Mouse (Mus musculus) ovary, postnatal 10 days (tissue): ENCODE results near the gene Dennd1a.

Experiments used
- DNase-seq: peaks from one replicate; pipeline ENCODE4 v3.0.0; 2022; ENCODE audit warnings: low spot score

The Dennd1a gene

DNA sequence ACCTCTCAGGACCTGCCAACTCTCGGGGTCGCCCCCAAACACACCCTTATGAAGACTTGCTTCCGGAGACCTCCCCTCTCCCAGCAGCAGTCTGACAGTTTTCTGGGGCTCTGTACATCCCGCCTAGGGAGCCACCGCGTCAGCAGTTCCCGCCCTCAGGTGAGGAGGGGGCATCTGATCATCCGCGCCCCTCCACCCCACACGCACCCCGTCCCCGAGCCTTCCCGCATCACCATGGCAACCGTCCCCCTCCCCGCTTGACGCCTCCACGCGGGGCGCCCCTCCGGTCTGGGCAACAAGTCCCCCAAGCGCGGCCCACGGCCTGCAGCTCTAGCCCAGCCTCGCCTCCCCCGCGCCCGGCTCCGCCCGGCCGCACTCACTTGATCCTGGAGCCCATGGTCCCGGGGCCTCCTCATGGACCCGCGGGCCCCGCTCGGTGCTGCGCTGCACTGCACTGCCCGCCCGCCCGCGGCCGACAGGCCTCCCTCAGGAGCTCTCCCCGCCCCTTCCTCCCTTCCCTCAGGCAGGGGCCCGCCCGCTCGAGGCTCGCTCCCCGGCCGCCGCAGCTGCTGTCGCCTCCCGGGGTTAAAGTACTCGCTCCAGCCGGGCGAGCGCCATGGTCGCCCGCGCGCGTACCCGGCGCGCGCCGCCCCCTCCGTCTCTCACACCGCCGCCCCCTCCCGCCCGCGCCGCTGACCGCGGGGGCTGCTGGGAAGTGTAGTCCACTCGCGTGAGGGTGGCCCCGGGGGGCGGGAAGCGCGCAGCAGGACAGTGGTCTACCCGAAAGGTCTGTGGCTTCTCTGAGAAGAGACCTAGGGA is at the start of gene Dennd1a:
TSS of gene Dennd1a (minus strand) at position 658 of the 819 bp plus-strand sequence.
- peak; percentile 74 for DNase-seq

DNA sequence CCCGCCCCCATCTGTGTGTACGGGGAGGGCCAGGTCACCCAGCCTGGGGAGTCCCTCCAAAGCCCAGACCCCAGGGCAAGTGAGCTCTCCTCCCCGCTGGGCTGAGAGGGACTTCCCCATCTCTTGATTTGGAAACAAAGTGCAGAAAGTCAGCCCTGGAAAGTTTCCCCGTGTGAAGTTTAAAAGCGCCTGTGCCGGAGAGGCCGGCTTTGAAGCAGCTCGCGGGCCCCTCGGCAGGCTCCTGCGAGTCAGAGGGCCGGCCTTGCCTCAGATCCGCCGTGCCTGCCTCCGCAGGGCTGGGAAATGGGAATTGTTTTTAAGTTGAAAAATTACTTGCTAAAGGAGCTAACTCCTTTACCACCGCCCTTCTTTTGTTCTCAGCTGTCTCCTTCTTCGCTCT is 49.4 kb upstream of the Dennd1a start:
- no peak for DNase-seq

DNA sequence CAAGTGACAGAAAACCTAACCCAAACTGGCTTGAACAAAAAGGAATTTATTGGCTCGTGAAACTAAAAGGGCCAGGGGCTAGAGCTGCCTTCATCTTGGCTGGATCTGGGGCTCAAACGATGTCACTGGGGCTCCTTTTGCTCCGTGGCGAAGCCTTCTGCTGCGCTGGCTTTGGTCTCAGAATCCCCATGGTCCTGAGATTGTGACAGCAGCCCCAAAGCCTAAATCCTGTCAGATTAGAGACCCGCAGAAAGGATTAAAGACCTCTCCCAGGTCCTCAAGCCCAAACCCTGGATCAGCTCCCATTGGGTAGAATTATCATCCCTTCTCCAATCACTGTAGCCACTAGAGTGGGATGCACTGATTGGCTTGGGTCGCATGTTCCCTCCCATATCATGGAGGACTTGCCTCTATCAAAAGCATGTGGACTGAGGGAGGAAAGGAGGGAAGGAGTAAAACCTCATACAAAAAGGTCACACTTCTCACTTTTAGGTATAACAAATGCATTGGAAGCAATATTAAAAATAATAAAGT is 46.5 kb upstream of the Dennd1a start:
- no peak for DNase-seq

DNA sequence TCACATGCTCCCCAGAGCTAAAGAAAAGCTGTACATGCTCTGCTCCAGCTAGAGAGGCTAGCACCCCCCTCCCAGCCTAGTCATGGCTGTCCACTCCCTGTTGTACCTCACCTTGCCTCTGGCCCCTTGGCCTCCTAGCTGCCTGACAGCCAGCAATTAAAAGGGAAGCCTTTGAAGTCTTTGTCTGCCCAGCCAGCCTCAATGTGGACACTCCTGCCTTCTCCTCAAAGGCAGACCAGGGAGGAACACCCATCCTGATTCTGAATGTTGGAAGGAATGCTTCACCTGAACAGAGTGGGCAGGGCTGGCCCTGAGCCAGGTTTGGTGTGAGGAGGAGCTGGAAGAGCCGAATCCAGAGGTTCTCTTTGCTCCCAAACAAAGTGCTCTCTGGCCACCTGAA is 39.5 kb upstream of the Dennd1a start:
- DNase-seq, result no peak

DNA sequence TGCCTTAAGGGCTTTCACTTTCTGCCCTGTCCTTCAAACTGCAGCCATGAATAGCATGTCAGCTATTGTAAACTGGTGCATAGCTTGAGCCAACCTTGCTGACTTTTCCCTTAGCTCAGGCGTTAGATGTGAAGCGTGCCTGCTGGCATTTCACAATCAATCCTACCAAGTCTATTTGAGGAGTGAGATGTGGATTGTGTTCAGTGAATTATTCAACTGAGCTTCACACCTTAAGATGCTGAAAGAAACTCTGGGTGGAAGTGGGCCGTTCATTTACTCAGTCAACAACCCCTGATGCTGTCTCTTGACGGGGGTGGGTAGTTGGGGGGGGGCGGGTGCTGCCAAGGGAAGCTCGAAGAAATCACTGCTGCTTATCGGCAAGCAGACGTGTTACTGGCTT is 36.2 kb upstream of the Dennd1a start:
- DNase-seq, result no peak

DNA sequence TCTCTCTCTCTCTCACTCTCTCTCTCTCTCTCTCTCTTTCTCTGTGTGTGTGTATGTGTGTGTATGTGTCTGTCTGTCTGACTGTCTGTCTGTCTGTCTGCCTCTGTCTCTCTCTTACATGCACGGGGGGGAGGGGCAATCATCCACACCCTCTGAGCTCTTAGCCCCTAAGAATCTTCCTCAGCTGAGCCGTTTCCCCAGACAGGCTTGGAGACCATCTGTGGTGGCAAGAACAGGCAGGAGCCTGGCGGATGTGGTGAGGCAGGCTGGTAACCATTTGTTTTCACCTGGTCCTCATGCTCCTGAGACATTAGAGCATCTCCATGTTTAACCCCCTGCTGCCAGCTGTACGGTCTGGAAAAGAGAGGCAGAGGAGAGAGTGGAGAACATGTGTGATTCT is 33.7 kb upstream of the Dennd1a start:
- no peak for DNase-seq

DNA sequence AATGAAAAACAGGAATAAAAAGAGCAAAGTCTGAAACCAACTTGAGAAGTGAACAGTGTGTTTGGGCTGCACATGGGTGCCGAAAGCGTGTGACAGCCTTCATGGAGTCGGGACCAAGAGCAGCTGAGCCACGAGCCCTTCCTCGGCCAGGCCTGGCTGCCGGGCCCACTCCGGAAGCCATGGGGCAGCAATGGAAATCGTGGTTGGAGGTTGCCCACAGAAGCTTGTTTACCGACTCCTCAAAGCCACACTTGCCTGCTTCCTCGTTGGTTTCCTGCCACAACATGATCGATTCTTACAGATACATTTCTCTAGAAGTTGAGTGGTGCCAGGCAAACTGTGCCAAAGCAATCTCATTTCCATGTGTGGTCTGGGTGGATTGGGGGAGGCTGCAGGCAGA is 31.9 kb upstream of the Dennd1a start:
- no peak for DNase-seq

DNA sequence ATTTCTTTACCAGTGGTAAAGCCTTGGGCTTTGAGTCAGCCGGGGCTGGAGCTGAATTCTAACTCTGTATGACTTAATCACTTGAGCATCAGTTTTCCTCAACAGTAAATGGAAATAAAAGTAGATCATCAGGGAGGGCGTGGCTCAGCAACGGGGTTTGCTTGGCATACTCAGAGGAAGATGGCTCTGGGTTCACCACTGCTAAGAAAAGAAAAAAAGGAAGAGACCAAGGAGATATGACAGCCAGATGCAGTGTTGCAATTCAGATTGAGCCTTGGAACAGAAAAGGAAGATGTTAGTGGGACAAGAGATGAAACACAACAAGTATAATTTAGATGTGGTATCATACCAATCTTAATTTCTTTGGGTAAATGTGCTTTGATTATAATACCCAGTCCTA is 26.2 kb upstream of the Dennd1a start:
- DNase-seq, result no peak

DNA sequence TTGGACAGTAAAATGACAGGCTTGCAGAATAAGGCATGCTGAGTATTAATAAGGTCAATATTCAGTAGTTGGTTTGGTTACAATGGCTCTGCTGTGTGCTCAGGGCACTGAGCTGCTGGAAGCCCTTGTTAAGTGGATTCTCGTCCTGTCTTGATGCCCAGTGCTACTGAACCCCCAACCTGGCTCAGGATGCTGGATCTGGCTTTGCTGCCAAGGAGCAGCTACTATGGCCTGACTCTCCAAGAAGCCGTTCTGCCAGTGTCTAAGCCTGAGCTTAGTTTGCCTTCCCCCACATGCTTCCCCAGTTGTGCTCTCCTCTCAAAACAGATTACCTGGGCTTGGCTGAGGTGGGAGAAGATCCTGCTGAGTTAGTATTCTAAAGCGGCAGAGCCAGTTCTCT is 25.7 kb upstream of the Dennd1a start:
- DNase-seq, result no peak

DNA sequence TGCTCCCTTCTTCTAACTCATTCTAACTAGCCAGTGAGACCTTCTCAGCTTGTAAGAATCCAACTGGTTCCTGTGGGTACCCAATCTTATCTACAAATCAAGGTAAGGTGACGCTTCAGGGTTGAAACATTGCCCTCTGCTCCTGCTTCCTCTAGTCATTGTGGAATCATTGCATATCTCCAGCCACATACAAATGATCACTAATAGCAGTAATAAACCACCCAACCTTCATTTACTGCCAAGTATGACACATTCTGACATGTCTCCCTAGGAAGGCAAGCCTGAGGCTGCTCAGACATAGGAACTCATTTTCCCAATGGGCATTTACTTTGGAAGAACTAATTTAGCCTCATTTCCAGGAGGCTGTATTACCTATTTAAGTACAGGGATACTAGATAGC is 18.0 kb upstream of the Dennd1a start:
- DNase-seq, result no peak

DNA sequence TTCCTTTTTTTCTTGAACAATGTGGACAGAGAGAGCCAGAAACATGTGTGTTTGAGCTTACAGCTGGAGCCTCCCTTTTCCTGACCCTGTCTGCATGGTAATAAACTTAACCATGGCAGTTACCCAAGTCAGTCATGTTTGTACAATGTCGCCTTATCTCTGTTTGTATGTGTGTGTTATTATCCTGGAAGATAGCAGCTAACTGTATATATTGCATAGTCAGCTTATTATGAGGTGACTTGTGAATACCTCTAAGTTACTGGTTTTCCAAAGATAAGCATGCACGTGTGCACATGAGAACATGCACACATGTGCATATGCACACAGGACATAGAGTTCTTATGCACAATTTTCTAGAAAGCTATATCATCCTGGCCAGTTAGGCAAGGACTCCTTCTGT is 13.8 kb upstream of the Dennd1a start:
- no peak for DNase-seq

DNA sequence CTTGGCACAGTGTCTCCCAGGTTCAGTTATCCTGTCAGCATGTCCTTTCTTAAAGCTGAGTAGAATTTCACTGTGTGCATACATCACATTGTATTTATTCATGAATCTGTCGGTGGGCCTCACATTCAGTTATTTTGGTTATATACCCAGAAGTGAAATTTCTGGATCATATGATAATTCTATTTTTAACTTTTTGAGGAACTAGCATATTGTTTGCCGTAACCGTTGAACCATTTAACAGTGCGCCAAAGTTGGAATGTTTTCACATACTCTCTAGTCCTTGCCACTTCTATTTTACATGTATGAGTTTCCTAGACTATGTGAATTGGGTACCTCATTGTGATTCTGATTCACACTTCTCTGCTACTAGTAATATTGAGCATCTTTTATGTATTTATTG is 8.7 kb upstream of the Dennd1a start:
- no peak for DNase-seq

DNA sequence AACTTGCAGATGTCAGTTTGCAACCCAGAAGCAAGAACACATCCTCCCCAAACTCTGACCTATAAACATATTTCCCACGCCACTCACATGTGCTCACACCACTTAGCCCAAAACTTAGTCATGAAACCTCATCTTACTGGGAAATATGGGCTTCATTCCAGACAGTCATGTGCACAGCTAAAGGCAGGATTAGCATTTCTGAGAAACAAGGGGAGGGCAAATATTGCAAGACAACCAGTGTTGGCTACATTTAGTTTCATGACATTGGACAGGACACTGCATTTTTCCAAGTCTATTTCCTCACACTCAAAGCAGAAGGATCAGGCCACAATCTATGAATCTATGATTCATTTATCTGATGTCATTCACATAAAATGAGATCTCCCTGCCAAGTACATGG is 4.3 kb upstream of the Dennd1a start:
- DNase-seq, result no peak

DNA sequence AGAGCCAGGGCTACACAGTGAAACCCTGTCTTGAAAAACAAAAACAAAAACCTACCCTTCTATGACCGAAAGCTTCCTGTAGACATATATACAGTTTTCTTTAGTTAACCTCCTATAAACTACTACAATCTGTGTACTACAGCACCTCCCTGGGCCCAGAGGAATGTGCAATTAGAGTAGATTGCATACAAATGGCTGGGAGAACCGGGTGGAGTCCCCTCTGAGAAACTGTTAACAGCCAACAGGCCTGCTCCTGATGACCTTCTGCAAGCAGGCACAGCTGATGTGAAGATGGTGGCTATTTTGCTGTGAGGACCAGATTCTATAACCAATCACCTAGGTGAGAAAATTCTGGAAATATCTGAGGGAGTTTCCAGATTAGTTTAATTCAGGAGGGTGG is 1.0 kb upstream of the Dennd1a start:
- no peak for DNase-seq

DNA sequence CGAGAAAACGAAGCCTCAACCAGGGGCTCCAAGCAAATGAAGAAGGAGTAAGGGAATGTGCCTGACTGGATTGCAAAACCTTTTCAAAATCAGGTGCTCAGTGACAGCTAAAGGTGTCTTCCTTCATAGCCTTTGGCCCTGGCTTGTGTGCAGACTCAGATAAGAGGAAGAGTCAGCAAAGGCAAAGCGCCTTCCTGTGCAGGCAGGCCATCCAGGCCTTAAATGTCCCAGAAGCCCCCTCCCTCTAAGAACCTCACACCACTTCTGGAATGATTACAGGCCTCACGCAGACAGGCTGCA is 807 bp downstream of the Dennd1a start:
- DNase-seq, result no peak

DNA sequence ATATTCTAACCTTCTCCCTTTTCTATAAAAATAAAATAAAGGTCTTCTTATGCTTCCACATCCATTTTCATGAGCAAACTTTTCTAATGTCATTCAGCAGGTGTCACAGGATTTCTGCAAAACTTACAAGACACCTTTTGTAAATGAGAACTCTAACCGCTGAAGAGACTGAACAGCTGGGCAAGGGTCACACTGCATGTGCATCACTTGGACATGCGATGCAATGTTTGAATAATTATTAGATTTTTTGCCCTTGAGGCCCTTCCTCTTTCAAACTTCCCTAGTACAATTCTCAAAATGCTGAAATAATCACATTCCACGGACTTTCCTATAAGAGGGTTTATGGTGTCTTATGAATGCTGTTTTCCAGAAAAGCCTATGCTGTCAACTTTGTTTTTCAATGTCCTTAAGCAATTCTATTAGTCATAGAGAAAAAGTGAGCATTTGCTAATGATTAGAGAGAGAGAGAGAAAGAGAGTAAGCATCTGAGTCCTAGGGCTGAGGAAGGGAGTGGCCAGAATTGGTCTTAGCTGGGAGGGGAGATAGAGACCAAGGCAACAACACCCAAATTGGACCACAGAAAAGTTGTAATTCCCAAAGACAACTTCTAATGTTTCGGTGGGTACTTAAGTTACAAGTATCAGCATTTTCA is 1.3 kb downstream of the Dennd1a start:
- DNase-seq, result no peak

DNA sequence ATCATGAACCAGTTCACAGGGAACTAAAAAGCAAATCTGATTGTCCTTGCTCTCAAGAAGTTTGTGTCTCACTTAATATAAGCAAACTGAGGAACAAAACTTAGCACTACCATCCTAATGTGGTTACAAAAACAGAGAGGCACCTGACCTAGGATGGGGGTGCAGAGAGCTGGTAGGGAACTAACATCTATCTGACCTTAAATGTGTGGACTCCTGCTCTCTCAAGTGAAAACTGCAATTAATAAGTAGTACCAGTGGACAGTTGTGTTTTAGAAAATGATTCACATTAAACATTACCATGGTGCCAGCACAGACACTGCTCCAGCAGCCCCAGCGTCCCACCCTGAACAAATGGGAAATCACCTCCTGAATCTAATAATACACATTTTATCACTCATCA is 3.2 kb downstream of the Dennd1a start:
- DNase-seq, result no peak

DNA sequence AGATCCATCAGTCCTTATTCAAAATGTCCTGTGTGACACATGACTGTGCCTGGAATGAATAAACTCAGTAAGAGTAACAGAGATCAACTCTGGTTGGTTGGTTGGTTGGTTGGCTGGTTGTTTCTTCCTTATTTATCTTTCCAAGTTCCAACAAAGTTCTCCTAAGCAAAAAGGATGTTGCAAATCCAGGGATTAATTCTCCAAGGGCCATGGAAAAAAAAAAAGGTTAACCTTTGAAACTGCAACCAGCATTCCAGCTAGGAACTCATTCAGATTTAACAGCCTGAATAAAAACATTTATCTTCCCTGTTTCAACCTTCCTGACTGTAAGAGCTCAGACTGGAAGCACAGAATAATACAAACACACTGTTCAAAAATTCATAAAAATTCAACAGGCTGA is 6.8 kb downstream of the Dennd1a start:
- DNase-seq, result no peak

DNA sequence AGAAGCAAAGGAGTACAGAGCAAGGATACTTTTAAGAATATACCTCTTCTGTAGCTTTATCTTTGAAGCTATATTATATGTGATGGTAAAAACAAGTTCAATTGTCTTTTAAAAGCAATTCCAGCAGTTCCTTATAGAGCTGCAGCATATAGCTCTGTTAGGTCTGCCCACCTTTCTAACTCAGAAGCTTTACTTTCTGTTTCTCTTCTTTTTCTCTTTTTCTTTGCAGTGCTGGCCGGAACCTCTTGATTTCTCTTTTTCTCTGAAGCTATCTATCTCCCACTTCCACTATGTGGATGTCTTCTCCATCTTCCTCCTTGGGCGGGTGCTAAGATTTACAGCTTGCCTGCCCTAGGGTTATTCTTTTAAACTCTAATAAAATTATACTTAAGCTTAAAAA is 12.2 kb downstream of the Dennd1a start:
- DNase-seq, result no peak

DNA sequence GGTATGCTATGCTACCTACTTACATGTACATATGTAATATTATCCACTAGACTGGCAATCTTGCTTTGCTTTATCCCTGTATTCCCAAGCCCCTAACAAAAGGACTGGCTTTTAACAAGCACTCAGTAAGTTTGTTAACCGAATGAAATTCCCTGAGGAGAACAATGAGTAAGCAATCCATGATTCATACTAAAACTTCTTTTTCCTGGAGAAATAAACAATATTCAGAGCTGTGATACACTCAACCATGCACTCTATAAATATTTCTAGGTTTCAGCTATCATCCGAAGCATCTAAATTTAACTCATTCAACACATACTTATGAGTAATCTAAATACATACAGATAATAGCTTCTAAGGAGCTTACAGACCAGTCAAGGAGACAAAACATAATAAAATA is 23.5 kb downstream of the Dennd1a start:
- DNase-seq, result no peak

DNA sequence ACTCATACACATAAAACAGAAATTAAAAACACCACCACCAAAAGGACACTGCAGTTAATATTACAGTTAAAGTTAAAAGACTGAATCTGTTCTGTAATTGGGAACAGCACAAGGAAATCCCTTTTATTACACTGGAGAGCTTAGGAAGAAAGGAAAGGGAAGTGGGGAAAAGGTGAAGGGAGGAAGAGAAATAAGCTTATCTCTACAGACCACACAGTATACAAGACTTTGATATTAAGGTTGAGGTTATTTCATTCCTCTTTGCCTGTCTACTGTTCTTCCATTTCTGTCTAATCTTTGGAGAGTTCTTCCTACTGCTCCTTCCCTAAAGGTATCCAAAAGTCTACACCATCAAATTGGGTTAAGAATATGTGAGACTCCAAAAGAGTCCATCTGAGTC is 28.1 kb downstream of the Dennd1a start:
- no peak for DNase-seq

DNA sequence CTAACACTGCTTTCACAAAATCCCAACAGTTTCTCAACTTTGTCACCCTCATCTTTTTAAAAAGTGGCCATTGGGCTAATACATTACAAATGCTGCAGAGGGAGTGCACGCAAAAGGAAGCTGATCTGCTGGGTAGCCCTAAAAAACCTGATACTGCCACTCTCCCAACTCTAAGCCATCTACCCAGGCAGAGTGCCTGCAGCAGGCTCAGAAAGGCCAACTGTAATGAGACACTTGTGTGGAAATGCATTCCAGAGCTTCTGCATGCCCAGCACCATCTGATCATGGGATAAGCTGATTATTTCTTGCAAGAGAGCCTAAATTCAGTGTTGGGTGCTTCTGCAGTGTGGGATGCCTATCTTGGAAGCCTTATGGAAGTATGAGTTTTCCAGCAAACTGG is 49.6 kb downstream of the Dennd1a start:
- no peak for DNase-seq

DNA sequence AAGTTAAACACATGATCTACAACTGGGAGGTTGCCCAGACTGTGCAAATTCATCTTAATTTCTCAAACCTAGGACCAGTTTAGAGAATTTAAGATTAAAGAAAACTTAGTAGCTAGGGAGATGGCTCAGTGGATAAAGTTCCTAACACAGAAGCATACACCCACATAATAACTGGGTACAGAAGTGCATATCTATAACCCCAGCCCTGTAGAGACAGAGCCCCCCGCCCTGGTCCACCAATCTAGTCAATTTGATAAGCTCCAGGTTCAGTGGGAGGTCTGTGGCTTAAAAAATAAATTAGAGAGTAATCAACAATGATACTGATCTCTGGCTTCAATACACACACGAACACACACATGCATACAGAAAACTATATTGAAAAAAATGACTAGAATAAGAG is 51.6 kb downstream of the Dennd1a start:
- DNase-seq, result no peak

DNA sequence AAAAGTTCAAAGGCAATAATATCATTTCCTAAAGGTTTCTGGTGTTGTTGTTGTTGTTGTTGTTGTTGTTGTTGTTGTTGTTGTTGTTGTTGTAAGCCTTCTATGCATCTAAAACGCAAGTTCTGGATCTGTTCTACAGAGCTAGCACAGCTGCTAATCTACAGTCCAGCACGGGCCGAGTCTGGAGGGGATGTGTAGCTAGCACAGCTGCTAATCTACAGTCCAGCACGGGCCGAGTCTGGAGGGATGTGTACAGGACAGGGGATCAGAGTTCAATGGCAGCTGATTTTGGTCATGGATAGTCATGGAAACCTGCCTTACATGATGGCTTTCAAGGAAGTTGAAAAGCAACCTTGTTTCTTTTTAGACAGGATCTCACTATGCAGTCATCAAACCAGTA is 57.3 kb downstream of the Dennd1a start:
- no peak for DNase-seq
